29 mouse cellular contexts compared by ENCODE assay signal in genomic region chr11:29884355-29884754, GRCm38 (mm10). TPM values are rescaled to one million over a fixed set of nuclear protein-coding genes. Genes with fewer than 3 reads are reported as not detected.
DNase-seq lines count a peak whose midpoint lies in the region; ATAC-seq and TF ChIP-seq lines count a peak whose summit lies in the region.
"Had no signal": no experiment of that assay in that cellular context is flagged by ENCODE, and none has a peak within 500 bp of the region (broad histone marks: within the 10 kb centered on the region; RNA-seq: fewer than 3 reads in every experiment).

No protein-coding gene starts in this region.

- no peaks in the 10 kb centered on the region for H3K27me3 ChIP-seq in C2C12 (ENCODE audit: control insufficient read depth, insufficient read depth, insufficient read length)
- H3K27me3 ChIP-seq in forebrain, embryonic 15.5 days = no peaks in the 10 kb centered on the region
- peaks cover 26% of the 10 kb centered on the region for H3K27me3 ChIP-seq in midbrain, embryonic 13.5 days
- H3K27me3 ChIP-seq: embryonic facial prominence, embryonic 12.5 days; embryonic facial prominence, embryonic 15.5 days; forebrain, embryonic 13.5 days; hindbrain, embryonic 12.5 days; hindbrain, embryonic 15.5 days had no signal

- H3K9me3 ChIP-seq in forebrain, embryonic 15.5 days = no peaks in the 10 kb centered on the region
- no peaks in the 10 kb centered on the region for H3K9me3 ChIP-seq in midbrain, embryonic 13.5 days
- H3K9me3 ChIP-seq: embryonic facial prominence, embryonic 12.5 days; embryonic facial prominence, embryonic 15.5 days; forebrain, embryonic 10.5 days; forebrain, embryonic 13.5 days; hindbrain, embryonic 12.5 days; hindbrain, embryonic 15.5 days had no signal

- H3K79me2 ChIP-seq in C2C12 (ENCODE audit: control insufficient read depth, insufficient read depth) = no peaks in the 10 kb centered on the region
- H3K79me2 ChIP-seq in macrophage (ENCODE audit: inconsistent target) = no peaks in the 10 kb centered on the region

- peak overlapping the region; percentile 25; the same call in 1 of the 2 replicates for H3K27ac ChIP-seq in bone marrow macrophage, adult 2 months (ENCODE audit: insufficient read depth, low read depth, low read length)
- H3K27ac ChIP-seq in macrophage = peak overlapping the region; percentile 10; the same call in 1 of the 2 replicates
- H3K27ac ChIP-seq in forebrain, embryonic 15.5 days (replicated peaks) = no peak overlapping the region
- H3K27ac ChIP-seq in midbrain, embryonic 13.5 days = no peak overlapping the region
- H3K27ac ChIP-seq: embryonic facial prominence, embryonic 12.5 days; embryonic facial prominence, embryonic 15.5 days; forebrain, embryonic 10.5 days; forebrain, embryonic 13.5 days; gastrocnemius, adult 2 months; hindbrain, embryonic 12.5 days; hindbrain, embryonic 15.5 days had no signal

- 54% methylated on average over 1 of the region's 1 CpGs for WGBS in macrophage (ENCODE audit: missing documents)
- WGBS in forebrain, embryonic 15.5 days = 72% methylated on average over 1 of the region's 1 CpGs
- WGBS in midbrain, embryonic 13.5 days = 73% methylated on average over 1 of the region's 1 CpGs

- no peak for DNase-seq in adrenal gland, postnatal 4 days (ENCODE audit: low spot score in 2 of 2)
- DNase-seq: adrenal gland, postnatal 10 days; adrenal gland, postnatal 36 days; B cell, adult 2 months; cerebellum, adult 11 months; cerebellum, adult 2 months; cerebellum, adult 9-11 months; cerebellum, postnatal 25 days; forebrain, postnatal 0 days; gastrocnemius, adult 2 months; gastrocnemius, postnatal 14 days; heart, adult 11 months had no signal

- H3K4me2 ChIP-seq in forebrain, embryonic 15.5 days (replicated peaks) = no peak overlapping the region
- no peak overlapping the region for H3K4me2 ChIP-seq in midbrain, embryonic 13.5 days (replicated peaks)
- H3K4me2 ChIP-seq: embryonic facial prominence, embryonic 12.5 days; embryonic facial prominence, embryonic 15.5 days; forebrain, embryonic 13.5 days; heart, embryonic 11.5 days; hindbrain, embryonic 12.5 days; hindbrain, embryonic 15.5 days had no signal

- no peaks in the 10 kb centered on the region for H3K79me3 ChIP-seq in C2C12 (ENCODE audit: low read depth)

- no peak overlapping the region for H3K9ac ChIP-seq in forebrain, embryonic 15.5 days (replicated peaks)
- H3K9ac ChIP-seq in midbrain, embryonic 13.5 days (replicated peaks) = no peak overlapping the region
- H3K9ac ChIP-seq: embryonic facial prominence, embryonic 12.5 days; embryonic facial prominence, embryonic 15.5 days; forebrain, embryonic 13.5 days; forebrain, postnatal 0 days; hindbrain, embryonic 12.5 days; hindbrain, embryonic 15.5 days had no signal

- H3K4me1 ChIP-seq in bone marrow macrophage, adult 2 months (ENCODE audit: control insufficient read depth, insufficient read depth, low read length) = peaks cover 27% of the 10 kb centered on the region
- H3K4me1 ChIP-seq in forebrain, embryonic 15.5 days = no peaks in the 10 kb centered on the region
- no peaks in the 10 kb centered on the region for H3K4me1 ChIP-seq in midbrain, embryonic 13.5 days (replicated peaks)
- H3K4me1 ChIP-seq: embryonic facial prominence, embryonic 12.5 days; embryonic facial prominence, embryonic 15.5 days; forebrain, embryonic 13.5 days; hindbrain, embryonic 12.5 days; hindbrain, embryonic 15.5 days had no signal

- TF ChIP-seq POLR2A in bone marrow macrophage, adult 2 months (IDR thresholded peaks at IDR 0.05; ENCODE audit: borderline replicate concordance, low read depth, low read length) = no peak

- no peak for ATAC-seq in cerebellum, adult (ENCODE audit: insufficient number of reproducible peaks, low FRiP score, low TSS enrichment)
- ATAC-seq in forebrain, embryonic 15.5 days (replicated peaks) = no peak
- ATAC-seq in midbrain, embryonic 13.5 days = no peak
- ATAC-seq: activated CD4-positive, CD25-positive, alpha-beta regulatory T cell, adult 4 months; intestine, postnatal 0 days had no signal

- no peak overlapping the region for H3ac ChIP-seq in C2C12 (ENCODE audit: control insufficient read depth, insufficient read length, low read depth)

- TF ChIP-seq CTCF in C2C12 (IDR thresholded peaks at IDR 0.05; ENCODE audit: control insufficient read depth, insufficient read depth, insufficient read length) = no peak
- TF ChIP-seq CTCF in bone marrow macrophage, adult 2 months (IDR thresholded peaks at IDR 0.05; ENCODE audit: low read depth, low read length) = no peak

- no peak overlapping the region for H3K4me3 ChIP-seq in C2C12 (ENCODE audit: insufficient read depth, poor library complexity, severe bottlenecking)
- no peak overlapping the region for H3K4me3 ChIP-seq in bone marrow macrophage, adult 2 months (ENCODE audit: insufficient read depth, low read length)
- H3K4me3 ChIP-seq in macrophage (ENCODE audit: inconsistent target) = no peak overlapping the region
- no peak overlapping the region for H3K4me3 ChIP-seq in forebrain, embryonic 15.5 days
- no peak overlapping the region for H3K4me3 ChIP-seq in midbrain, embryonic 13.5 days (replicated peaks)
- H3K4me3 ChIP-seq: embryonic facial prominence, embryonic 12.5 days; embryonic facial prominence, embryonic 15.5 days; erythroblast, embryonic 14.5 days; forebrain, embryonic 10.5 days; forebrain, embryonic 13.5 days; gastrocnemius, adult 2 months; hindbrain, embryonic 12.5 days; hindbrain, embryonic 15.5 days had no signal

- H3K36me3 ChIP-seq in C2C12 (ENCODE audit: control insufficient read depth, insufficient read depth) (no peaks in the 10 kb centered on the region), macrophage (ENCODE audit: inconsistent target) (no peaks in the 10 kb centered on the region)
- no peaks in the 10 kb centered on the region for H3K36me3 ChIP-seq in forebrain, embryonic 15.5 days
- H3K36me3 ChIP-seq in midbrain, embryonic 13.5 days = no peaks in the 10 kb centered on the region
- H3K36me3 ChIP-seq: embryonic facial prominence, embryonic 12.5 days; embryonic facial prominence, embryonic 15.5 days; forebrain, embryonic 10.5 days; hindbrain, embryonic 12.5 days; hindbrain, embryonic 15.5 days had no signal

TF ChIP-seq in C2C12, 6 proteins besides CTCF, POLR2A, EP300 and RAD21:
- no peak for TF ChIP-seq MYOG (IDR thresholded peaks at IDR 0.05; ENCODE audit: control insufficient read depth, extremely low read depth, insufficient read length)
- no peak for TF ChIP-seq FOSL1 (IDR thresholded peaks at IDR 0.05; ENCODE audit: insufficient read depth, low read length, poor library complexity, severe bottlenecking)
- peak; percentile 41 for TF ChIP-seq CEBPB (IDR thresholded peaks at IDR 0.05; ENCODE audit: low read depth)
- TF ChIP-seq MYOD1 (IDR thresholded peaks at IDR 0.05; ENCODE audit: control insufficient read depth, insufficient read length, low read depth) = peak; percentile 19
- TF ChIP-seq USF1 (IDR thresholded peaks at IDR 0.05; ENCODE audit: low read depth) = no peak
- no peak for TF ChIP-seq MAX (IDR thresholded peaks at IDR 0.05)

RNA-seq across cellular contexts. Expression of gene 4931440F15Rik, which starts 58.9 kb away (rescaled TPM):
- not detected for polyA plus RNA-seq in C2C12 (2012; fragmentation: generic; extraction: Trizol)
- 0.70 TPM in 1 of 2 replicates, not detected in the other for polyA plus RNA-seq in bone marrow macrophage, adult 2 months (2012; ENCODE audit: insufficient read depth, insufficient read length, missing spikeins)
- 1 to 10 TPM in 13 of 26 experiments, under 1 TPM in 13; 0.21 to 1.8 (median 1.0) TPM for total RNA-seq in macrophage (2018; cell fraction: chromatin; rRNA removed)
- total RNA-seq in macrophage (2018; cell fraction: cytosol; rRNA removed) = under 1 TPM in 7 of 26 experiments, not detected in 19; 0.03 to 0.18 (median 0.05) TPM
- total RNA-seq in macrophage (2018; cell fraction: nucleus; rRNA removed) = 1 to 10 TPM in 1 of 26 experiments, under 1 TPM in 23, not detected in 2; 0.12 to 1.1 (median 0.46) TPM
- polyA plus RNA-seq in macrophage (2018) = not detected in 3 replicates
- 0.37 and 0.47 TPM in 2 replicates for polyA plus RNA-seq in forebrain, embryonic 15.5 days (2015; fragmentation: Nextera tagmentation; extraction: Ambion mirVana)
- total RNA-seq in adrenal gland, postnatal 4 days (2021) = under 1 TPM; 0.48 to 0.85 TPM
- polyA plus RNA-seq in midbrain, embryonic 13.5 days (2015; fragmentation: Nextera tagmentation; extraction: Ambion mirVana) = 0.36 and 0.44 TPM in 2 replicates
- total RNA-seq: hematopoietic stem cell, adult 5-6 weeks had no signal
- polyA plus RNA-seq: activated CD4-positive, CD25-positive, alpha-beta regulatory T cell, adult 4 months; erythroblast, embryonic 14.5 days; forebrain, embryonic 10.5 days had no signal

Comparison
In these comparisons a context has a peak if more than half of its experiments do, and no peak if none do; other contexts are left out.
1. H3K27ac ChIP-seq: peak in bone marrow macrophage, adult 2 months (single experiment) and macrophage (single experiment); none in forebrain, embryonic 15.5 days (single experiment) and midbrain, embryonic 13.5 days (single experiment).